Comparison of ENCODE assay signal across 19 mouse cellular contexts in genomic region chr10:82964491-82964890, GRCm38 (mm10). TPM values are rescaled to one million over a fixed set of nuclear protein-coding genes. Genes with fewer than 3 reads are reported as not detected.
DNase-seq lines count a peak whose midpoint lies in the region; ATAC-seq and TF ChIP-seq lines count a peak whose summit lies in the region.
"Had no signal": no experiment of that assay in that cellular context is flagged by ENCODE, and none has a peak within 500 bp of the region (broad histone marks: within the 10 kb centered on the region; RNA-seq: fewer than 3 reads in every experiment).

No protein-coding gene starts in this region.

- intact Hi-C loops in left cerebral cortex, adult 2 months (cut with DNase I), result no loop called here

- DNase-seq in lung, postnatal 25 days (ENCODE audit: low spot score), result peak; percentile 29
- no peak for DNase-seq in lung, postnatal 10 days
- peak; percentile 25 to 65 for DNase-seq in spleen, postnatal 10 days (ENCODE audit: low spot score in 2 of 2)
- peak; percentile 93 for DNase-seq in splenic B cell, adult 2 months (ENCODE audit: low read depth, low spot score)
- DNase-seq in left cerebral cortex, adult 2 months (ENCODE audit: extremely low spot score in 1 of 2, low spot score in 2 of 2), result no peak
- DNase-seq in adrenal gland, postnatal 36 days, result no peak
- DNase-seq in kidney, postnatal 10 days, result no peak
- DNase-seq: adrenal gland, adult 2 months; adrenal gland, postnatal 25 days; cerebellum, adult 11-12 months; cerebellum, adult 9-10 months; cerebellum, postnatal 25 days; gastrocnemius, postnatal 14 days had no signal

- no peak for TF ChIP-seq CTCF in left cerebral cortex, adult 2 months (IDR thresholded peaks at IDR 0.05)

- no peaks in the 10 kb centered on the region for H3K36me3 ChIP-seq in splenic B cell, adult 2 months (ENCODE audit: control insufficient read depth, insufficient read depth, low read length, poor library complexity, severe bottlenecking)
- H3K36me3 ChIP-seq: embryonic facial prominence, embryonic 12.5 days; heart, embryonic 12.5 days; hindbrain, embryonic 10.5 days; hindbrain, embryonic 15.5 days had no signal

- H3K27me3 ChIP-seq in splenic B cell, adult 2 months (ENCODE audit: control insufficient read depth, insufficient read depth, low read length, poor library complexity, severe bottlenecking), result no peaks in the 10 kb centered on the region
- H3K27me3 ChIP-seq: embryonic facial prominence, embryonic 12.5 days; heart, embryonic 12.5 days; hindbrain, embryonic 15.5 days had no signal

- ATAC-seq in neutrophil, adult 5-6 weeks (ENCODE audit: extremely low read depth, insufficient number of reproducible peaks, low FRiP score, poor library complexity, severe bottlenecking), result peak; percentile 69
- ATAC-seq: forebrain, embryonic 16.5 days had no signal

- H3K4me3 ChIP-seq in left cerebral cortex, adult 2 months, result no peak overlapping the region
- H3K4me3 ChIP-seq: embryonic facial prominence, embryonic 12.5 days; heart, embryonic 12.5 days; hindbrain, embryonic 10.5 days; hindbrain, embryonic 15.5 days had no signal

- H3K27ac ChIP-seq in left cerebral cortex, adult 2 months, result no peak overlapping the region
- H3K27ac ChIP-seq: embryonic facial prominence, embryonic 12.5 days; hindbrain, embryonic 10.5 days; hindbrain, embryonic 15.5 days had no signal

RNA-seq across cellular contexts. Expression of gene Chst11, which starts 20.8 kb away (rescaled TPM):
- 31.4 and 31.9 TPM in 2 replicates for total RNA-seq in neutrophil, adult 5-6 weeks (2017)
- total RNA-seq in left cerebral cortex, adult 2 months (2021), result 10 to 100 TPM; 31.1 to 35.0 TPM
- 10 to 100 TPM; 40.8 to 75.4 TPM for total RNA-seq in adrenal gland, postnatal 36 days (2021)

Comparison
In these comparisons a context has a peak if more than half of its experiments do, and no peak if none do; other contexts are left out.
1. DNase-seq: peak in lung, postnatal 25 days (single experiment), spleen, postnatal 10 days (2 of 2) and splenic B cell, adult 2 months (single experiment); none in lung, postnatal 10 days (single experiment), left cerebral cortex, adult 2 months (0 of 2), adrenal gland, postnatal 36 days (0 of 2) and kidney, postnatal 10 days (single experiment).